In genomic region chrX:142189023-142189703, GRCm38 (mm10) we compare ENCODE assay signal across 8 mouse cellular contexts. TPM values are rescaled to one million over a fixed set of nuclear protein-coding genes. Genes with fewer than 3 reads are reported as not detected.
DNase-seq lines count a peak whose midpoint lies in the region; ATAC-seq and TF ChIP-seq lines count a peak whose summit lies in the region.

No protein-coding gene starts in this region.

- CTCF ChIA-PET in Patski (lab: Charles Lee) = interaction anchor here (1.0 to 1.2 kb wide), 2 partner anchors 10 to 11 kb away, joined by 3 to 6 read pairs; no protein-coding TSS in a partner anchor

- TF ChIP-seq POLR2A in bone marrow macrophage, adult 2 months (IDR thresholded peaks at IDR 0.05; ENCODE audit: borderline replicate concordance, low read depth, low read length) = no peak

- 34% methylated on average over 22 of the region's 22 CpGs for WGBS in forebrain, embryonic 10.5 days

- peaks cover 10% of the 10 kb centered on the region for H3K4me1 ChIP-seq in bone marrow macrophage, adult 2 months (ENCODE audit: control insufficient read depth, insufficient read depth, low read length)
- H3K4me1 ChIP-seq in forebrain, embryonic 10.5 days = peaks cover 7% of the 10 kb centered on the region

- H3K27ac ChIP-seq in bone marrow macrophage, adult 2 months (ENCODE audit: insufficient read depth, low read depth, low read length) = peak overlapping the region; percentile 71
- H3K27ac ChIP-seq in forebrain, embryonic 10.5 days = no peak overlapping the region
- H3K27ac ChIP-seq in layer of hippocampus, adult 2 months = no peak overlapping the region

- H3K9me3 ChIP-seq in forebrain, embryonic 10.5 days = no peaks in the 10 kb centered on the region

- no peak for ATAC-seq in Patski

- TF ChIP-seq CTCF in Patski (IDR thresholded peaks at IDR 0.05) = peak; percentile 52
- no peak for TF ChIP-seq CTCF in bone marrow macrophage, adult 2 months (IDR thresholded peaks at IDR 0.05; ENCODE audit: low read depth, low read length)
- peak; percentile 79 for TF ChIP-seq CTCF in layer of hippocampus, adult 2 months (conservative IDR thresholded peaks at IDR 0.05)

- peaks cover 41% of the 10 kb centered on the region for H3K27me3 ChIP-seq in Patski
- peaks cover 87% of the 10 kb centered on the region for H3K27me3 ChIP-seq in forebrain, embryonic 10.5 days (ENCODE audit: poor library complexity, severe bottlenecking)

- in situ Hi-C loops in Patski (cut with MboI; ENCODE audit: low pct_unique_long_range_greater_than_20kb) = no loop called here

- H3K4me3 ChIP-seq in bone marrow macrophage, adult 2 months (ENCODE audit: insufficient read depth, low read length) = no peak overlapping the region
- no peak overlapping the region for H3K4me3 ChIP-seq in forebrain, embryonic 10.5 days
- H3K4me3 ChIP-seq in layer of hippocampus, adult 2 months = no peak overlapping the region; the same call in 1 of the 2 replicates

- POLR2A ChIA-PET in Patski (lab: Charles Lee) = no interaction called here

- no peak for DNase-seq in Patski (ENCODE audit: low read depth, low spot score)
- peak; percentile 53 for DNase-seq in forebrain, embryonic 10.5 days (ENCODE audit: extremely low spot score, low spot score)
- peak; percentile 43 for DNase-seq in heart, postnatal 4 days
- DNase-seq in layer of hippocampus, adult 2 months (ENCODE audit: low spot score in 2 of 2) = peak; percentile 39 to 49
- DNase-seq in lung, postnatal 10 days = peak; percentile 52
- peak; percentile 3 to 9 for DNase-seq in right cerebral cortex, postnatal 36 days (ENCODE audit: low spot score in 2 of 2)
- no peak for DNase-seq in urinary bladder, adult 2 months (ENCODE audit: low spot score)

- H3K36me3 ChIP-seq in forebrain, embryonic 10.5 days (replicated peaks) = no peaks in the 10 kb centered on the region

RNA-seq across cellular contexts. Expression of gene Gucy2f, which starts 7.6 kb away (rescaled TPM):
- polyA plus RNA-seq in Patski (2021) = not detected
- polyA plus RNA-seq in bone marrow macrophage, adult 2 months (2012; ENCODE audit: insufficient read depth, insufficient read length, missing spikeins) = not detected in 2 replicates
- polyA plus RNA-seq in forebrain, embryonic 10.5 days (2016; fragmentation: Nextera tagmentation; extraction: Ambion mirVana) = 0.01 TPM in 1 of 2 replicates, not detected in the other
- not detected for total RNA-seq in heart, postnatal 4 days (2021)
- under 1 TPM; 0.52 to 0.67 TPM for total RNA-seq in layer of hippocampus, adult 2 months (2021)
- 0.01 TPM in 1 of 2 replicates, not detected in the other for polyA plus RNA-seq in urinary bladder, adult 2 months (2012; rRNA removed)

RNA-seq across cellular contexts. Expression of gene Nxt2, which starts 37.4 kb away (rescaled TPM):
- 13.8 TPM for polyA plus RNA-seq in Patski (2021)
- polyA plus RNA-seq in bone marrow macrophage, adult 2 months (2012; ENCODE audit: insufficient read depth, insufficient read length, missing spikeins) = 23.7 and 25.7 TPM in 2 replicates
- 7.9 and 8.6 TPM in 2 replicates for polyA plus RNA-seq in forebrain, embryonic 10.5 days (2016; fragmentation: Nextera tagmentation; extraction: Ambion mirVana)
- 1 to 10 TPM; 6.1 to 6.3 TPM for total RNA-seq in heart, postnatal 4 days (2021)
- 10 to 100 TPM; 26.7 to 27.8 TPM for total RNA-seq in layer of hippocampus, adult 2 months (2021)
- polyA plus RNA-seq in urinary bladder, adult 2 months (2012; rRNA removed) = 14.9 and 16.6 TPM in 2 replicates

Comparison
In these comparisons a context has a peak if more than half of its experiments do, and no peak if none do; other contexts are left out.
1. DNase-seq: peak in forebrain, embryonic 10.5 days (single experiment), heart, postnatal 4 days (single experiment), layer of hippocampus, adult 2 months (2 of 2), lung, postnatal 10 days (single experiment) and right cerebral cortex, postnatal 36 days (2 of 2); none in Patski (single experiment) and urinary bladder, adult 2 months (single experiment).